Mouse (Mus musculus) intestine, postnatal 0 days (tissue): ENCODE measurements around the gene Msi2. TPM values are rescaled to one million over a fixed set of nuclear protein-coding genes. Genes with fewer than 3 reads are reported as not detected.

ENCODE experiments used
- ATAC-seq: fragments of 200-750 bp; cut with Nextera tagmentation; 2 replicates; pipeline ENCODE4 v1.8.0; 2017; ENCODE audit warnings: mild to moderate bottlenecking, moderate TSS enrichment, moderate library complexity
- H3K27ac ChIP-seq: fragments of 300-500 bp; sonication (generic); 2 replicates; pipeline ENCODE4 v1.5.1; 2014; ENCODE audit warnings: mild to moderate bottlenecking, low read depth, low read length, moderate library complexity
- H3K27me3 ChIP-seq: fragments of 300-500 bp; sonication (generic); replicated peaks from 2 replicates; pipeline ENCODE4 v1.6.1; 2014; ENCODE audit warnings: low read length, mixed read lengths; ENCODE audit not compliant: control insufficient read depth, insufficient read depth
- H3K36me3 ChIP-seq: fragments of 300-500 bp; sonication (generic); 2 replicates; pipeline ENCODE4 v1.6.1; 2014; ENCODE audit warnings: mild to moderate bottlenecking, moderate library complexity; ENCODE audit not compliant: control insufficient read depth, insufficient read depth
- H3K4me1 ChIP-seq: fragments of 300-500 bp; sonication (generic); replicated peaks from 2 replicates; pipeline ENCODE4 v1.6.1; 2014; ENCODE audit warnings: antibody characterized with exemption, low read length, mixed read lengths; ENCODE audit not compliant: control insufficient read depth, insufficient read depth
- H3K4me2 ChIP-seq: fragments of 300-500 bp; sonication (generic); replicated peaks from 2 replicates; pipeline ENCODE4 v1.6.1; 2014; ENCODE audit warnings: low read depth, mild to moderate bottlenecking, moderate library complexity
- H3K4me3 ChIP-seq: fragments of 300-500 bp; sonication (generic); 2 replicates; pipeline ENCODE4 v1.5.1; 2014; ENCODE audit warnings: low read depth, low read length
- H3K9ac ChIP-seq: fragments of 300-500 bp; sonication (generic); 2 replicates; pipeline ENCODE4 v1.6.1; 2014; ENCODE audit warnings: mild to moderate bottlenecking, low read depth, low read length
- H3K9me3 ChIP-seq: fragments of 300-500 bp; sonication (generic); 2 replicates; pipeline ENCODE4 v1.6.1; 2016; ENCODE audit warnings: mixed run types; ENCODE audit not compliant: control insufficient read depth
- CTCF ChIP-seq: sonication (generic); IDR thresholded peaks from 2 replicates; pipeline ENCODE4 v1.5.1; 2016; ENCODE audit warnings: low read depth, mild to moderate bottlenecking, control low read depth, antibody characterized with exemption, moderate library complexity
- WGBS: fragments of 180-500 bp; shearing (Covaris S2); extraction: QIAGEN DNeasy Blood & Tissue Kit; methylation state at CpG from one replicate; pipeline ENCODE4 v1.1.7; 2014; 5-methylcytosine and 5-hydroxymethylcytosine counted together
- polyA plus RNA-seq: library from polyadenylated mRNA; unstranded; fragments of >200 nt; fragmentation: Nextera tagmentation; extraction: Ambion mirVana; gene quantifications from 2 replicates; pipeline ENCODE4 v1.2.1, GENCODE M21; 2015

Gene Msi2
- polyA plus RNA-seq, 1 experiment from 2014 or later, result 7.5 TPM

GRCm38 (mm10) chr11:88739574-88740295 is 21.4 kb upstream of the Msi2 start:
- H3K27me3 ChIP-seq, result no peaks in the 10 kb centered on the region
- H3K4me3 ChIP-seq, result no peak overlapping the region
- no peaks in the 10 kb centered on the region for H3K4me1 ChIP-seq
- TF ChIP-seq CTCF, result no peak
- H3K27ac ChIP-seq, result no peak overlapping the region
- H3K4me2 ChIP-seq, result no peak overlapping the region
- WGBS, result 89% methylated on average over 13 of the region's 13 CpGs
- ATAC-seq, result no peak
- no peaks in the 10 kb centered on the region for H3K36me3 ChIP-seq
- H3K9ac ChIP-seq, result no peak overlapping the region
- no peaks in the 10 kb centered on the region for H3K9me3 ChIP-seq

GRCm38 (mm10) chr11:88729363-88729762 is 11.1 kb upstream of the Msi2 start:
- H3K27ac ChIP-seq, result no peak overlapping the region
- no peak overlapping the region for H3K4me3 ChIP-seq
- no peaks in the 10 kb centered on the region for H3K4me1 ChIP-seq
- H3K9ac ChIP-seq, result no peak overlapping the region
- no peaks in the 10 kb centered on the region for H3K27me3 ChIP-seq
- no peaks in the 10 kb centered on the region for H3K9me3 ChIP-seq
- H3K36me3 ChIP-seq, result no peaks in the 10 kb centered on the region
- no peak overlapping the region for H3K4me2 ChIP-seq
- TF ChIP-seq CTCF, result no peak
- 67% methylated on average over 5 of the region's 5 CpGs for WGBS
- no peak for ATAC-seq

GRCm38 (mm10) chr11:88728508-88728890 is 10.2 kb upstream of the Msi2 start:
- no peaks in the 10 kb centered on the region for H3K27me3 ChIP-seq
- H3K27ac ChIP-seq, result no peak overlapping the region
- 2% methylated on average over 6 of the region's 6 CpGs for WGBS
- H3K9ac ChIP-seq, result no peak overlapping the region
- ATAC-seq, result peak; percentile 16; the same call in 1 of the 2 replicates
- no peaks in the 10 kb centered on the region for H3K36me3 ChIP-seq
- peak; percentile 98 for TF ChIP-seq CTCF
- no peak overlapping the region for H3K4me3 ChIP-seq
- no peak overlapping the region for H3K4me2 ChIP-seq
- no peaks in the 10 kb centered on the region for H3K9me3 ChIP-seq
- no peaks in the 10 kb centered on the region for H3K4me1 ChIP-seq

GRCm38 (mm10) chr11:88727768-88728507 is 9.6 kb upstream of the Msi2 start:
- ATAC-seq, result peak; percentile 19; the same call in 1 of the 2 replicates
- 61% methylated on average over 20 of the region's 20 CpGs for WGBS
- no peak overlapping the region for H3K9ac ChIP-seq
- no peaks in the 10 kb centered on the region for H3K27me3 ChIP-seq
- H3K4me2 ChIP-seq, result no peak overlapping the region
- no peaks in the 10 kb centered on the region for H3K4me1 ChIP-seq
- H3K36me3 ChIP-seq, result no peaks in the 10 kb centered on the region
- H3K27ac ChIP-seq, result no peak overlapping the region
- no peak for TF ChIP-seq CTCF
- no peaks in the 10 kb centered on the region for H3K9me3 ChIP-seq
- no peak overlapping the region for H3K4me3 ChIP-seq

- H3K27ac ChIP-seq, result no peak overlapping the region
- H3K36me3 ChIP-seq, result no peaks in the 10 kb centered on the region
- no peaks in the 10 kb centered on the region for H3K9me3 ChIP-seq
- H3K9ac ChIP-seq, result no peak overlapping the region
- 56% methylated on average over 10 of the region's 10 CpGs for WGBS
- no peak for ATAC-seq
- no peak overlapping the region for H3K4me3 ChIP-seq
- no peak overlapping the region for H3K4me2 ChIP-seq
- H3K27me3 ChIP-seq, result no peaks in the 10 kb centered on the region
- TF ChIP-seq CTCF, result no peak
- H3K4me1 ChIP-seq, result no peaks in the 10 kb centered on the region
Observed at GRCm38 (mm10) chr11:88721144-88721636, 2.9 kb upstream of the Msi2 start.

GRCm38 (mm10) chr11:88720261-88721143 is 2.2 kb upstream of the Msi2 start:
- no peaks in the 10 kb centered on the region for H3K27me3 ChIP-seq
- no peaks in the 10 kb centered on the region for H3K4me1 ChIP-seq
- no peak overlapping the region for H3K4me3 ChIP-seq
- no peak for TF ChIP-seq CTCF
- no peak overlapping the region for H3K27ac ChIP-seq
- H3K9me3 ChIP-seq, result no peaks in the 10 kb centered on the region
- WGBS, result 64% methylated on average over 13 of the region's 13 CpGs
- ATAC-seq, result no peak
- H3K4me2 ChIP-seq, result no peak overlapping the region
- no peaks in the 10 kb centered on the region for H3K36me3 ChIP-seq
- H3K9ac ChIP-seq, result no peak overlapping the region
